Mouse (Mus musculus) right cerebral cortex, postnatal 14 days (tissue): ENCODE data around the gene Il34.

ENCODE experiments used
- DNase-seq: peaks from one replicate; pipeline ENCODE4 v3.0.0; 2022

Gene Il34

GRCm38 (mm10) chr8:110704103-110704502 lies 101.6 kb downstream of the Il34 start:
- DNase-seq, result no peak

- DNase-seq, result no peak
Observed at GRCm38 (mm10) chr8:110703460-110704061, 102.2 kb downstream of the Il34 start.

GRCm38 (mm10) chr8:110702636-110703459 lies 102.9 kb downstream of the Il34 start:
- DNase-seq, result no peak

GRCm38 (mm10) chr8:110700561-110700960 lies 105.2 kb downstream of the Il34 start:
- no peak for DNase-seq

- DNase-seq, result no peak
Observed at GRCm38 (mm10) chr8:110699501-110699900, 106.2 kb downstream of the Il34 start.

GRCm38 (mm10) chr8:110698098-110698497 lies 107.6 kb downstream of the Il34 start:
- DNase-seq, result no peak

GRCm38 (mm10) chr8:110697571-110697970 lies 108.2 kb downstream of the Il34 start:
- DNase-seq, result no peak

- DNase-seq, result no peak
Observed at GRCm38 (mm10) chr8:110696051-110696450, 109.7 kb downstream of the Il34 start.

- no peak for DNase-seq
Observed at GRCm38 (mm10) chr8:110695431-110695830, 110.3 kb downstream of the Il34 start.

- no peak for DNase-seq
Observed at GRCm38 (mm10) chr8:110694826-110695225, 110.9 kb downstream of the Il34 start.

GRCm38 (mm10) chr8:110694226-110694625 lies 111.5 kb downstream of the Il34 start:
- no peak for DNase-seq
